Mouse (Mus musculus): Measurements from ENCODE around the gene Pitpnm3. TPM values are rescaled to one million over a fixed set of nuclear protein-coding genes. Genes with fewer than 3 reads are reported as not detected.

Pitpnm3 gene
- polyA plus RNA-seq, 2 experiments from 2014 or later = not detected

GRCm38 (mm10) chr11:72014674-72015073 lies 120.9 kb downstream of the Pitpnm3 start:
- no peak for ATAC-seq

- no peak for ATAC-seq
These were observed 123.6 kb downstream of the Pitpnm3 start for GRCm38 (mm10) chr11:72011955-72012354.

GRCm38 (mm10) chr11:72010940-72011722 lies 124.4 kb downstream of the Pitpnm3 start:
- peak; percentile 57 for ATAC-seq

GRCm38 (mm10) chr11:72010367-72010766 lies 125.2 kb downstream of the Pitpnm3 start:
- ATAC-seq = no peak

- no peak for ATAC-seq
These were observed 130.0 kb downstream of the Pitpnm3 start for GRCm38 (mm10) chr11:72005547-72005946.

GRCm38 (mm10) chr11:72003171-72003570 lies 132.4 kb downstream of the Pitpnm3 start:
- ATAC-seq = no peak

- ATAC-seq = peak; percentile 38
These were observed 133.3 kb downstream of the Pitpnm3 start for GRCm38 (mm10) chr11:72002138-72002853.

- ATAC-seq = peak; percentile 55
These were observed 135.4 kb downstream of the Pitpnm3 start for GRCm38 (mm10) chr11:72000194-72000593.

Other genes with a start within 250 kb of the Pitpnm3 start
- gene Aipl1, start 98.3 kb downstream of the Pitpnm3 start, polyA plus RNA-seq (2017; shearing (Covaris generic)) = under 1 TPM in 1 of 2 experiments, not detected in 1; 0.33 TPM
- gene Pimreg, start 93.7 kb downstream of the Pitpnm3 start, polyA plus RNA-seq (2017; shearing (Covaris generic)) = 1 to 10 TPM; 9.5 to 9.7 TPM
- gene Gm43951, start 71.1 kb upstream of the Pitpnm3 start, polyA plus RNA-seq (2017; shearing (Covaris generic)) = not detected
- gene 4933427D14Rik, start 71.7 kb upstream of the Pitpnm3 start, polyA plus RNA-seq (2017; shearing (Covaris generic)) = 10 to 100 TPM; 18.5 to 19.6 TPM
- gene Txndc17, start 71.8 kb upstream of the Pitpnm3 start, polyA plus RNA-seq (2017; shearing (Covaris generic)) = 100 to 1,000 TPM; 118 to 131 TPM
- gene Med31, start 79.8 kb upstream of the Pitpnm3 start, polyA plus RNA-seq (2017; shearing (Covaris generic)) = 10 to 100 TPM; 13.0 to 15.6 TPM
- not detected for gene Slc13a5, start 131.4 kb upstream of the Pitpnm3 start, polyA plus RNA-seq (2017; shearing (Covaris generic))
- gene Xaf1, start 165.9 kb upstream of the Pitpnm3 start, polyA plus RNA-seq (2017; shearing (Covaris generic)) = 100 to 1,000 TPM in 1 of 2 experiments, 10 to 100 TPM in 1; 68.0 to 111 TPM
- gene Fbxo39, start 178.7 kb upstream of the Pitpnm3 start, polyA plus RNA-seq (2017; shearing (Covaris generic)) = under 1 TPM; 0.20 to 0.28 TPM
- gene Tekt1, start 226.7 kb upstream of the Pitpnm3 start, polyA plus RNA-seq (2017; shearing (Covaris generic)) = not detected

Data from activated CD4-positive, CD25-positive, alpha-beta regulatory T cell, adult 4 months (primary cell).